Mouse (Mus musculus) heart, postnatal 0 days (tissue): ENCODE data around the gene Arhgap24. TPM values are rescaled to one million over a fixed set of nuclear protein-coding genes. Genes with fewer than 3 reads are reported as not detected.

Experiments used
- ATAC-seq: fragments of 200-750 bp; cut with Nextera tagmentation; 2 replicates; pipeline ENCODE4 v1.8.0; 2017; ENCODE audit warnings: low read depth, moderate number of reproducible peaks, moderate library complexity; ENCODE audit not compliant: insufficient read depth
- DNase-seq: peaks from one replicate; pipeline ENCODE4 v3.0.0-alpha.2; 2016; ENCODE audit warnings: low spot score
- H3K27ac ChIP-seq: fragments of 300-500 bp; sonication (generic); 2 replicates; pipeline ENCODE4 v1.5.1; 2014; ENCODE audit warnings: low read depth, mild to moderate bottlenecking
- H3K27me3 ChIP-seq: fragments of 300-500 bp; sonication (generic); 2 replicates; pipeline ENCODE4 v1.6.1; 2014; ENCODE audit warnings: low read length, mixed read lengths; ENCODE audit not compliant: control insufficient read depth, insufficient read depth
- H3K36me3 ChIP-seq: fragments of 300-500 bp; sonication (generic); replicated peaks from 2 replicates; pipeline ENCODE4 v1.6.1; 2014; ENCODE audit warnings: low read length, mixed read lengths; ENCODE audit not compliant: control insufficient read depth, insufficient read depth
- H3K4me1 ChIP-seq: fragments of 300-500 bp; sonication (generic); 2 replicates; pipeline ENCODE4 v1.6.1; 2014; ENCODE audit warnings: antibody characterized with exemption; ENCODE audit not compliant: control insufficient read depth, insufficient read depth
- H3K4me2 ChIP-seq: fragments of 300-500 bp; sonication (generic); 2 replicates; pipeline ENCODE4 v1.6.1; 2014; ENCODE audit warnings: low read depth, mild to moderate bottlenecking, low read length, moderate library complexity
- H3K4me3 ChIP-seq: fragments of 300-500 bp; sonication (generic); 2 replicates; pipeline ENCODE4 v1.5.1; 2014; ENCODE audit warnings: low read depth, low read length
- H3K9ac ChIP-seq: fragments of 300-500 bp; sonication (generic); replicated peaks from 2 replicates; pipeline ENCODE4 v1.6.1; 2014; ENCODE audit warnings: low read depth, low read length, mixed read lengths
- H3K9me3 ChIP-seq: fragments of 300-500 bp; sonication (generic); replicated peaks from 2 replicates; pipeline ENCODE4 v1.6.1; 2016; ENCODE audit warnings: low read length; ENCODE audit not compliant: control insufficient read depth
- CTCF ChIP-seq: IDR thresholded peaks from 2 replicates; pipeline ENCODE4 v1.5.1; 2016; ENCODE audit warnings: antibody characterized with exemption, control low read depth, low read depth
- EP300 ChIP-seq: IDR thresholded peaks from 2 replicates; pipeline ENCODE4 v1.6.1; 2016; ENCODE audit warnings: antibody characterized with exemption, low read depth
- WGBS: fragments of 180-500 bp; shearing (Covaris S2); extraction: QIAGEN DNeasy Blood & Tissue Kit; methylation state at CpG from one replicate; pipeline ENCODE4 v1.1.7; 2014; 5-methylcytosine and 5-hydroxymethylcytosine counted together
- polyA plus RNA-seq: library from polyadenylated mRNA; unstranded; fragments of >200 nt; fragmentation: Nextera tagmentation; extraction: Ambion mirVana; gene quantifications from 2 replicates; pipeline ENCODE4 v1.2.1, GENCODE M21; 2015
- total RNA-seq: library from RNA; depleted of rRNA; stranded (reverse); fragments of >200 nt; gene quantifications from 2 replicates; pipeline ENCODE4 v1.2.3, GENCODE M21; 2014; ENCODE audit warnings: low replicate concordance

Gene Arhgap24
- total and polyA plus RNA-seq, 2 experiments from 2014 or later: 13.0 to 13.4 TPM

- WGBS: 76% methylated on average over 2 of the region's 2 CpGs
These were observed 30.3 kb upstream of the Arhgap24 start for GRCm38 (mm10) chr5:102450897-102451296.

GRCm38 (mm10) chr5:102452079-102452797 is 29.0 kb upstream of the Arhgap24 start:
- 82% methylated on average over 7 of the region's 7 CpGs for whole genome bisulfite sequencing
- Histone ChIP-seq H3K9me3 (no peaks in the 10 kb centered on the region), H3K36me3 (no peaks in the 10 kb centered on the region), H3K4me2 (no peak overlapping the region), H3K9ac (no peak overlapping the region), H3K4me1 (no peaks in the 10 kb centered on the region), H3K27me3 (no peaks in the 10 kb centered on the region), H3K4me3 (no peak overlapping the region), H3K27ac (no peak overlapping the region)
- no peak for ATAC-seq
- DNase-seq: no peak
- TF ChIP-seq CTCF: no peak
- TF ChIP-seq EP300: no peak

More at GRCm38 (mm10) chr5:102450897-102451296, 30.3 kb upstream of the Arhgap24 start:
- Histone ChIP-seq H3K27me3 (no peaks in the 10 kb centered on the region), H3K27ac (no peak overlapping the region), H3K4me1 (no peaks in the 10 kb centered on the region), H3K4me2 (no peak overlapping the region), H3K4me3 (no peak overlapping the region), H3K36me3 (no peaks in the 10 kb centered on the region), H3K9ac (no peak overlapping the region), H3K9me3 (no peaks in the 10 kb centered on the region)
- ATAC-seq (no peak), DNase-seq (no peak)
- TF ChIP-seq EP300: no peak

- Histone ChIP-seq H3K27ac (no peak overlapping the region), H3K4me1 (no peaks in the 10 kb centered on the region), H3K27me3 (no peaks in the 10 kb centered on the region), H3K9ac (no peak overlapping the region), H3K4me3 (no peak overlapping the region), H3K36me3 (no peaks in the 10 kb centered on the region), H3K9me3 (no peaks in the 10 kb centered on the region), H3K4me2 (no peak overlapping the region)
- 75% methylated on average over 2 of the region's 2 CpGs for WGBS
- TF ChIP-seq CTCF (no peak), EP300 (no peak)
- DNase-seq (no peak), ATAC-seq (no peak)
These were observed 27.9 kb upstream of the Arhgap24 start for GRCm38 (mm10) chr5:102453324-102453723.

- Histone ChIP-seq H3K36me3 (no peaks in the 10 kb centered on the region), H3K4me1 (no peaks in the 10 kb centered on the region), H3K9ac (no peak overlapping the region), H3K27ac (no peak overlapping the region), H3K4me2 (no peak overlapping the region), H3K4me3 (no peak overlapping the region), H3K27me3 (no peaks in the 10 kb centered on the region), H3K9me3 (no peaks in the 10 kb centered on the region)
- WGBS: 41% methylated on average over 2 of the region's 2 CpGs
- DNase-seq: no peak
- TF ChIP-seq EP300: no peak
- TF ChIP-seq CTCF: no peak
- ATAC-seq: no peak
These were observed 25.9 kb upstream of the Arhgap24 start for GRCm38 (mm10) chr5:102455247-102455646.

GRCm38 (mm10) chr5:102460452-102461197 is 20.6 kb upstream of the Arhgap24 start:
- Histone ChIP-seq H3K9ac (no peak overlapping the region), H3K27me3 (no peaks in the 10 kb centered on the region), H3K4me3 (no peak overlapping the region), H3K9me3 (no peaks in the 10 kb centered on the region), H3K27ac (no peak overlapping the region), H3K36me3 (no peaks in the 10 kb centered on the region), H3K4me1 (no peaks in the 10 kb centered on the region), H3K4me2 (no peak overlapping the region)
- ATAC-seq: no peak
- no peak for DNase-seq
- no peak for TF ChIP-seq EP300
- no peak for TF ChIP-seq CTCF
- 44% methylated on average over 12 of the region's 12 CpGs for WGBS
